Mouse (Mus musculus) heart, embryonic 16.5 days (tissue): ENCODE data around the gene Pdzd8. TPM values are rescaled to one million over a fixed set of nuclear protein-coding genes. Genes with fewer than 3 reads are reported as not detected.

Source experiments
- ATAC-seq: fragments of 200-750 bp; cut with Nextera tagmentation; replicated peaks from 2 replicates; pipeline ENCODE4 v1.8.0; 2017; ENCODE audit warnings: moderate number of reproducible peaks; ENCODE audit not compliant: insufficient read depth, low FRiP score; ENCODE audit errors: extremely low read depth
- H3K27ac ChIP-seq: fragments of 300-500 bp; sonication (generic); 2 replicates; pipeline ENCODE4 v1.5.1; 2014; ENCODE audit warnings: mild to moderate bottlenecking, low read length, control low read depth, moderate library complexity
- H3K27me3 ChIP-seq: fragments of 300-500 bp; sonication (generic); 2 replicates; pipeline ENCODE4 v1.6.1; 2014; ENCODE audit warnings: low read length, mixed read lengths; ENCODE audit not compliant: control insufficient read depth, insufficient read depth
- H3K36me3 ChIP-seq: fragments of 300-500 bp; sonication (generic); 2 replicates; pipeline ENCODE4 v1.6.1; 2014; ENCODE audit not compliant: control insufficient read depth, insufficient read depth
- H3K4me1 ChIP-seq: fragments of 300-500 bp; sonication (generic); 2 replicates; pipeline ENCODE4 v1.6.1; 2014; ENCODE audit warnings: low read length, mixed read lengths; ENCODE audit not compliant: control insufficient read depth, insufficient read depth
- H3K4me2 ChIP-seq: fragments of 300-500 bp; sonication (generic); 2 replicates; pipeline ENCODE4 v1.6.1; 2014; ENCODE audit warnings: low read depth, mild to moderate bottlenecking, control low read depth, low read length
- H3K4me3 ChIP-seq: fragments of 300-500 bp; sonication (generic); 2 replicates; pipeline ENCODE4 v1.5.1; 2014; ENCODE audit warnings: mild to moderate bottlenecking, control low read depth, low read length
- H3K9ac ChIP-seq: fragments of 300-500 bp; sonication (generic); 2 replicates; pipeline ENCODE4 v1.6.1; 2014; ENCODE audit warnings: low read length, control low read depth
- H3K9me3 ChIP-seq: fragments of 300-500 bp; sonication (generic); replicated peaks from 2 replicates; pipeline ENCODE4 v1.6.1; 2016; ENCODE audit warnings: low read length; ENCODE audit not compliant: control insufficient read depth
- WGBS: fragments of 180-500 bp; shearing (Covaris S2); extraction: QIAGEN DNeasy Blood & Tissue Kit; methylation state at CpG from one replicate; pipeline ENCODE4 v1.1.7; 2014; 5-methylcytosine and 5-hydroxymethylcytosine counted together
- polyA plus RNA-seq: library from polyadenylated mRNA; unstranded; fragments of >200 nt; fragmentation: Nextera tagmentation; extraction: Ambion mirVana; gene quantifications from 2 replicates; pipeline ENCODE4 v1.2.1, GENCODE M21; 2015

Gene Pdzd8
- polyA plus RNA-seq, 1 experiment from 2014 or later, result 6.1 TPM

DNA sequence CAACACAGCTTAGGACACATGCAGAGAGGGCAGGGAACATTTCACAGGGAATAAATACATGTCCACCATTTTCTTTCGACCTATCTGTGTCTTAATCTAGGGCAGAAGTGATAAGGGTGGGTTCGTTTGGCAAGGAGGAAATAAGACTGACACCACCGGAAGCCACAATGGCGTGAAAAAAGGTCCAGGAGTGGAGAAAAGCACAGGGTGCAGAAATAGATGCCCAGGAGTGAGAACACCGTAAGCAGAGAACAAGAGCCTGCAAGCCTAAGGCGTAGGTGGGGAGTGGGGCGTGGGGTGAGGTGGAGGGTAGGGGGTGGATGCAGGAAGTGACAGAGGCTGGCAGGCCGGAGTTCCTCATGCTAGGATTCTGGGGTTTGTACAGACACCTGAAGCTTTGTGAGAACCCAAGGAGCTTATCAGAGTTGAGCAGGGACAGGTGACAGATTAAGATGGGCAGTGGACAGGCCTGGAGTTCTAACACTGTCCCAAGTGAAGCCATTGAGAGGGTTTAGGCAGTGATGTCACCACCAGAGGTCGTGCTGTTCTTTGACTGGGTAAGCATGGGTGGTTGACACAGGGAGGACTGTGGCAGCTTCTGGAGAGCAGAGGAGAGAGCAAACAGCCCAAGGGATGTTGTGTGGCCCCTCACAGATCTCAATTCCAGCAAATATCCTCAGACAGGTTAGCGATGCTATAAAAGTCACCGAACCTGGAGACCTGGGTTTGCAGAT is 96.9 kb downstream of the Pdzd8 start:
- Histone ChIP-seq H3K27ac (no peak overlapping the region), H3K27me3 (no peaks in the 10 kb centered on the region), H3K4me2 (no peak overlapping the region), H3K4me1 (no peaks in the 10 kb centered on the region), H3K4me3 (no peak overlapping the region), H3K36me3 (no peaks in the 10 kb centered on the region), H3K9ac (no peak overlapping the region), H3K9me3 (no peaks in the 10 kb centered on the region)
- WGBS, result 66% methylated on average over 11 of the region's 11 CpGs
- no peak for ATAC-seq

GRCm38 (mm10) chr19:59248144-59248543 is 97.4 kb downstream of the Pdzd8 start:
- H3K4me3 ChIP-seq, result no peak overlapping the region
- no peak overlapping the region for H3K9ac ChIP-seq
- WGBS, result 82% methylated on average over 4 of the region's 4 CpGs
- H3K27me3 ChIP-seq, result no peaks in the 10 kb centered on the region
- ATAC-seq, result no peak
- H3K36me3 ChIP-seq, result no peaks in the 10 kb centered on the region
- H3K4me1 ChIP-seq, result no peaks in the 10 kb centered on the region
- H3K9me3 ChIP-seq, result no peaks in the 10 kb centered on the region
- no peak overlapping the region for H3K27ac ChIP-seq
- H3K4me2 ChIP-seq, result no peak overlapping the region

Other genes starting within 250 kb of the Pdzd8 start
- gene Vax1, start 175.7 kb downstream of the Pdzd8 start, polyA plus RNA-seq, result not detected in 2 replicates
- not detected in 2 replicates for gene Kcnk18, start 126.6 kb downstream of the Pdzd8 start, polyA plus RNA-seq
- gene Slc18a2, start 84.9 kb downstream of the Pdzd8 start, polyA plus RNA-seq, result 8.7 and 12.6 TPM in 2 replicates
- 15.5 and 43.3 TPM in 2 replicates for gene Rps12-ps3, start 23.5 kb downstream of the Pdzd8 start, polyA plus RNA-seq
- not detected in 2 replicates for gene Emx2, start 112.6 kb upstream of the Pdzd8 start, polyA plus RNA-seq